Mouse (Mus musculus) spleen, adult 2 months (tissue): ENCODE results near the gene Macrod2.

Experiments
- CTCF ChIP-seq: fragments of 200-500 bp; IDR thresholded peaks from 2 replicates; pipeline ENCODE4 v1.5.1; 2011; ENCODE audit warnings: mild to moderate bottlenecking, inconsistent platforms; ENCODE audit not compliant: insufficient read depth, insufficient read length, insufficient replicate concordance; ENCODE audit errors: extremely low read depth
- POLR2A ChIP-seq: fragments of 200-500 bp; IDR thresholded peaks from 2 replicates; pipeline ENCODE4 v1.6.1; 2011; ENCODE audit warnings: low read depth, low read length, inconsistent platforms

DNA sequence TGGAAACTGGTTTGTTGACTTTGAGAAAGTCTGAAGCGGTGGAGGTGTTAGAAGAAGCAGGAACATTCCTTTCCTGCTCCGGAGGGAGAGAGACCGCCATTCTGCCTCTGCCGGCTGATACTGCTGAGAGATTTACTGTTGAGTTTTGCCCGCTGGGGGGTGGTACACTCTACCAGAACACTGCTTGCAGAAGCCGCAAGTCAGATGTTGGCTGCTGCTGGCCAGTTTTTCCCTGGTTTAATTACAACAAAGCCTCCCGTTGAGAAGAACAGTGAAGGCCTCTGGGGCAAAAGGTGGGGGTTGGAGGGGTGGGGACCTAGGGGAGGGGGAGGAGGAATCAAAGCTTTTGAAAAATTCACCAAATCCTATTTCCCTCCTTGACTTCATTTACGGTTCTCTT, 273.2 kb downstream of the Macrod2 start:
- TF ChIP-seq POLR2A: no peak
- TF ChIP-seq CTCF: no peak
